Mouse (Mus musculus) c-Kit-positive CD71-positive TER-119-negative erythroid progenitor cells, embryonic 14.5 days (primary cell): Measurements from ENCODE around the gene Ube2j2.

Experiments
- DNase-seq: peaks from one replicate; pipeline ENCODE4 v3.0.0-alpha.2; 2013; ENCODE audit warnings: low read depth

Ube2j2 gene

GRCm38 (mm10) chr4:155963106-155963505 is 19.5 kb downstream of the Ube2j2 start:
- DNase-seq: no peak

DNA sequence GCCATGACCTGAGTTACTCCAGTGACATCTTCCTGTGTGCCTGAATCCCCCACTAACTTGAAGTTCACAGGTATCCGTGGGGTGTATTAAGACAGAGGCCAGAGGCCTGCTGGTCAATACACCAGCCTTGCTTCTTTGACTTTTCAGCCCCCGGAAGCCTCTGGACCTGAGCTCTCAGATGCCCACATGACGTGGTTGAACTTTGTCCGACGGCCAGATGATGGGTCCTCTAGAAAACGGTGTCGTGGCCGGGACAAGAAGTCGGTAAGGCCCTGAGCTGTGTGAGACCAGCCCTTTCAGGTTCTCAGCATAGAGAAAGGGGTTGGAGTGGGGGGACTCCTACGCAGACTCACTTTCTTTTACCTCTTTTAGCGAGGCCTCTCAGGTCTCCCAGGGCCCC is 20.8 kb downstream of the Ube2j2 start:
- DNase-seq: no peak

DNA sequence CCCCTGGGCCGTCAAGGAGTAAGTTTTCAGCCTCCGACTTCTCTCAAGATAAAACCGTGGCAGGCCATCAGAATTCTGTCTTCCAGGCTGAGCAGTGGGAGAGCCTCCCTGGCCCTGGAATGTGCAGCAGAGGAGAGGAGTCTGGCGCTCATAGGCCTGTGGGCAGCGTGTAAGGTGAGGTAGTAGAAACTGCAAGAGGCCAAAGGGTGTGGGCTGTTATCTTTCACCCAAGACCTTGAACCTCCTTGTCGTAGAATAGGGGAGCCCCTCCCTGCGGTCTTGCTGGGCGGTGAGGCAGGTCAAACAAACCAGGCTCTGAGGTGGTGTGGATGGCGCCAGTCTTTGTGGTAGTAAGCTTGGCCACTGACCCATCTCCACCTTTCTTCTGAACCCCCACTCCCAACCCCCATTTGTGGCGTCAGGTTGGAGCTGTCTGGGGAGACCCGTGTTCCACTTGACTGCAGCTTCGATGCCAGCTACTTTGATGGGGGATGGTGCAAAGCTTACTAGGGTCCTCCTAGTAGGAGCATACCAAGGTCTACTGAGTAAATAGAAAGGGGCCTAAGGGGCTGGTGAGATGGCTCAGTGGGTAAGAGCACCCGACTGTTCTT is 25.5 kb downstream of the Ube2j2 start:
- DNase-seq: no peak

- DNase-seq: no peak
Measured at GRCm38 (mm10) chr4:155970286-155970685, 26.7 kb downstream of the Ube2j2 start.

DNA sequence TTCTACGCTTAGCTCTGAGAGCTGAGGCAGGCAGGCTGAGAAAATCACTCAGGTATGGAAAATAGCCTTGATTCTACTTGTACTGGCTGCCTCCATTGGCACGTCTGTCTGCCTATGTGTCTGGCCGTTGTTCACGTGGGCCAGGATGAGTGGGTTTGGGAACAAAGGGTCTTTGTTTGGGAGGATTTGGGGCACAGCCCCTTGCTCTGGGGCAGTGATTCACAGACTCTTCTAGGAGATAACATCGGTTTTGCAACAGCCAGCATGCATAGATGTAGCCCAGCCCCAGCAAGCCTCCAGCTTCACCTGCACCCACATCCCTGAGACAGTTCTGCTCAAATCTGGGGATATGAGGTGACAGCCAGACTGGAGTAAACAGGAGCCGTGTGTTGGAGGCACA is 29.0 kb downstream of the Ube2j2 start:
- DNase-seq: no peak

DNA sequence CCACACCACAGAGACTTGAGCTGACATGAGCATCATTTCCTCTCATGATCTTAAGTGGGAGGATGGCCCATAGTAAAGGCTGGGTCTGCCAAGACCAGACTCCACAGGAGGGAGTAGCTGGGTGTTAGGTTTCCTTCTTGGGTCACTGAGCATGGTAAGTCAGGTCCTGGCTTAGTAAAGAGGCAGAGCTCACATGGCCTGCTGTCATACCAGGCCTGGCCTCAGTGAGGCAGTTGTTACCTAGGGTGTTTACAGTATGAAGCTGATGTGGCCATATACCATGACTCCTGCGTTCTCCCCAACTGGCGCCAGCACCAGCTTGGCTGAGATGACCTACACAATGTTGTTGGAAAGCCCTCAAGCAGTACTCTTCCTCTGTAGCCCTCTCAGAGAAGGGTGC is 29.6 kb downstream of the Ube2j2 start:
- DNase-seq: no peak

GRCm38 (mm10) chr4:155981436-155982082 is 37.9 kb downstream of the Ube2j2 start:
- DNase-seq: no peak

GRCm38 (mm10) chr4:155983788-155984187 is 40.2 kb downstream of the Ube2j2 start:
- no peak for DNase-seq

DNA sequence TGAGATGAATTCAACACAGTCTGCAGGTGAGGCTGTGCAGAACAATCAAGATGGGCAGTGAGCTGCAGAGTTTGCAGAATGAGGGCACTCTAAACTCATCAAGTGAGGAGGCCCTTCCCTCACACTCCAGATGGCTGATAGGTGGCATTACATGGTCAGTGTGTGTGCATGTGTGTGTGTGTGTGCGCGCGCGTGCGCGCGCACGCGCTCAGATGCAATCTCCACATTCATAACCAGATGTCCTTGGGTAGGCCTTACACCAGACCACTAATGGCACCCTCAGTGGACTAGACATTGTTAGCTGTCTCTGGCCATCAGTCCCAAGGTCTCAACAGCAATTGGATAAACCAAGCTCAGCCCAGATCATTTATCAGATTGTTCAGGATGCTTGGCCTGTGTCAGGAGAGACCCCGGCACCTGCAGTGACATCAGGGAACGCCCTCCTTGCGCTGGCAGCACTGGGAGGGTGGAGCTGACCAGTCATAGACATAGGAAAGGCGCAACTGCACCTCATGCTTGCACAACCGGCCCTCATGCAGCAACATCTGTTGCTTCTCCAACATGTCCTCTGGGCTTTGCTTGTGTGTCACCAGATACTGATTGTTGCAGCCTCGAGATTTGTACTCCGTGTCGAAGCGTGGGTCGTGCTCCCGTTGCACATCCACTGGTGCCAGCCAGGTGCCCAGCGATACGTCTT is 47.7 kb downstream of the Ube2j2 start:
- DNase-seq: no peak

GRCm38 (mm10) chr4:155991908-155992230 is 48.2 kb downstream of the Ube2j2 start:
- DNase-seq: no peak

DNA sequence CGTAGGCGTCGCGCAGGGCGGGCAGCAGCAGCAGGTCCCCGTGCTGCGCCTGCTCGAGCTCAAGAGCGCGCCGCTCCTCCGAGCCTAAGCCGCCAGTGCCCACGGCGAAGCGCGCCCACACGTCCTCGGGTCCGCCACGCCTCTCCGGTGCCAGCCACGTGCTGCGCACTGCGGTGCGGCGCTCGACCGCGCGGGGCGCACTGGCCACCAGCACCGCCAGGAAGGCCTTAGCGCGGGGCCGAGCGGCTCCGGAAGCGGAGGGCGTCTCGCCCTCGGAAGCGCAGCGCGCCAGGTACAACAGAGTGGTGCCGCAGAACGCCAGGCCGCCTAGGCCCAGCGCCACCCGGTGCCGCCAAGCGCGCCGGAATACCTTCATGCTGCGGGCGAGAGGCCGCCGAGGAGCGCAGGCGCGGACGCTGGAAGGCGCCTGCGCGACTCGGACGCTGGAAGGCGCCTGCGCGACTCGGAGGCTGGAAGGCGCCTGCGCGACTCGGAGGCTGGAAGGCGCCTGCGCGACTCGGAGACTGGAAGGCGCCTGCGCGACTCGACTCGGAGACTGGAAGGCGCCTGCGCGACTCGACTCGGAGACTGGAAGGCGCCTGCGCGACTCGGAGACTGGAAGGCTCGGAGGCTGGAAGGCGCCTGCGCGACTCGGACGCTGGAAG is 48.7 kb downstream of the Ube2j2 start, which contains the start of the genes B3galt6 and Sdf4:
Gene B3galt6 (minus strand): TSS at position 409 of the 665 bp plus-strand sequence.
Gene Sdf4 (plus strand): TSS at position 632 of the 665 bp plus-strand sequence.
- peak; percentile 82 for DNase-seq

- peak; percentile 91 for DNase-seq
Measured at GRCm38 (mm10) chr4:155992906-155993547, 49.4 kb downstream of the Ube2j2 start.

DNA sequence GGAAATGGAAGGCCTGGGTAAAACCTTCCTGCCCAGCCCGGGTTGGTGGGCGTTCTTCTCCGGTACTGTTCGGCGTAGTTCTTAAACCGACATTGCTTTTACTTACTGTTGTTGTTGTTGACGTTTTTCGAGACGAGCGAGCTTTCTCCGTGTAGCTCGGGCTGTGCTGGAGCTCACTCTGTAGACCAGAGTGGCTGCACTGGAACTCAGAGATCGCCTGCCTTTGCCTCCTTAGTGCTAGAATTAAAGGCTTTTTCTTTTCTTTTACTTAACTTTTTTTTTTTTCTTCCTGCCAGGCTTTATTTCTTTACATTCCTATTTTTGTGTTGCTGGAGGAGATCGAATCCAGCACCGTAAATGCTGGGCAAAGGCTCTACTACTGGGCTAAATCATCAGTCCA is 50.0 kb downstream of the Ube2j2 start:
- no peak for DNase-seq

DNA sequence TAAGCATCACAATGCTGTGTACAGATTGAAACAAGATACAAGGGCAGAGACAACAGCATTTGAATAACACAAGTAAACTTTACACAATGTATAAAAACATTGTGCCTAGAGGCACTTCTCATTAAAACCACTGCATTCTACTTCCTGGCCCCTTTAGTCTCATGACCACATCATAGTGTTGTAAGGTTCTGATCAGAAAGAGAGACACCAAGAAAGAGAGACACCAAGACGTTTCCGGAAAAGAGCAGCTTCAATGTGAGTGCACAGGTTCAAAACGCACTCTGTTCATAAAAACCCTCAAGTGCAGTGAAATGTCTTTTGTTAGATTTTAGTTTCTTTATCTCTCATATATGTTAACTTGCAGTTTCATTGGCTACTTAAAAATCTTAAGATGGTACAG is 60.5 kb downstream of the Ube2j2 start:
- no peak for DNase-seq

DNA sequence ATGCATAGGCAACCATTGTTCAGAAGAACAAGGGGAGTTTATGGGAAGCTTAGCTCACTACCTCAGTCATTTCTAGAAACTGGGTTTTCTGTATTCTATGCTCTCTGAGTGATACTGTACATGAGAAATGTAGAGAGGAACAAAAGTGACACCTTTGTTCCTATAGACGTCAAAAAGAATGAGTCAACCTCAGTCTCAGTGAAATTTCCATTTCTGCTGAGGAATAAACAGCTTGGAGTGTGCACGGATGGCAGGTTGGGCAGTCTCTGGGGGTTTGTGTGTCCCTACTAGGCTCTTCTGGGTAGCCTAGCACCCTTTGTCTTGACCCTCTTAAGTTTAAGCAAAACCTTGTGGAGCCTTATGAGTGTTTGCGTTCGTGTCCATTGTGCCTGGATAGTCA is 64.7 kb downstream of the Ube2j2 start:
- DNase-seq: no peak
